Mouse (Mus musculus) lung, adult 2 months (tissue): Measurements from ENCODE around the gene Sim2.

Experiments
- CTCF ChIP-seq: fragments of 200-500 bp; IDR thresholded peaks from 2 replicates; pipeline ENCODE4 v1.5.1; 2011; ENCODE audit warnings: mild to moderate bottlenecking, low read length, control low read depth; ENCODE audit not compliant: insufficient read depth
- POLR2A ChIP-seq: fragments of 200-500 bp; IDR thresholded peaks from 2 replicates; pipeline ENCODE4 v1.6.1; 2011; ENCODE audit warnings: low read depth, mild to moderate bottlenecking, control low read depth, low read length, borderline replicate concordance; ENCODE audit errors: extremely low read depth

- TF ChIP-seq POLR2A, result no peak
- TF ChIP-seq CTCF, result no peak
Observed at GRCm38 (mm10) chr16:94164978-94165377, 80.2 kb downstream of the Sim2 start.
